Mouse (Mus musculus): ENCODE data around the gene Gm45015. TPM values are rescaled to one million over a fixed set of nuclear protein-coding genes. Genes with fewer than 3 reads are reported as not detected.
"Not testable (repeated sequence)": the region's sequence is repeated elsewhere in the genome, so short reads cannot be mapped to it uniquely, and the experiment has no call there.

Gm45015 gene
- polyA plus RNA-seq, 1 experiment from 2014 or later, result not detected

DNA sequence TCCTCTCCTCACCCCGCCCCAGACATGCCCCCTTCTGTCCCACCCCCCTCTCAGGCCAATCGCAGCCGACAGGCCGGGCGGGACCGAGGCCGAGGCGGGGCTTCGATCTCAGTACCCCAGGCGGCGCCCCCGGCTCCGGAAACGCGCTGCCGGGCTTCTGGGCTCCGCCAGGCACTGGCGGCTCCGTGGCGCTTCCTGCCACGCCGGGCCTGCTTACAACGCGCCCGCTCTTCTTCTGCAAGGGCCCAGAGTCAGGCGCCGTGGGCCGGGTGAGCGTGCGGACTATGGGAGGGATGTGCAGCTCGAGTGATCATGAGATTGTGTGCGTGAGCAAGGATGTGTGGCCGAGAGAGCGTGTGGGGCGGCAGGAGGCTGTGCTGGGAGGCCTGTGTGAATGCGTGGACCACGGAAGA lies 5.8 kb upstream of the Gm45015 start, which contains the start of gene Zfp275:
TSS of gene Zfp275 (plus strand) at position 139 of the 413 bp plus-strand sequence.
- WGBS, result 21% methylated on average over 37 of the region's 37 CpGs
- Histone ChIP-seq H3K9ac (replicated peaks; ENCODE audit: low read length) (peak within 1 kb of the TSS; percentile 70), H3K27me3 (ENCODE audit: control insufficient read depth, insufficient read depth, low read length) (no peaks in the 10 kb centered on the region), H3K4me2 (ENCODE audit: low read length) (peak within 1 kb of the TSS; percentile 60), H3K36me3 (ENCODE audit: control insufficient read depth, insufficient read depth, low read length) (no peaks in the 10 kb centered on the region), H3K27ac (replicated peaks; ENCODE audit: low read depth, low read length) (peak within 1 kb of the TSS; percentile 70), H3K9me3 (ENCODE audit: control insufficient read depth, low read length) (no peaks in the 10 kb centered on the region), H3K4me3 (replicated peaks; ENCODE audit: low read depth, low read length) (peak within 1 kb of the TSS; percentile 50), H3K4me1 (ENCODE audit: control insufficient read depth, insufficient read depth, low read length) (no peaks in the 10 kb centered on the region)
- ATAC-seq (ENCODE audit: low FRiP score, low TSS enrichment) (peak; percentile 89), DNase-seq (peak; percentile 85)

DNA sequence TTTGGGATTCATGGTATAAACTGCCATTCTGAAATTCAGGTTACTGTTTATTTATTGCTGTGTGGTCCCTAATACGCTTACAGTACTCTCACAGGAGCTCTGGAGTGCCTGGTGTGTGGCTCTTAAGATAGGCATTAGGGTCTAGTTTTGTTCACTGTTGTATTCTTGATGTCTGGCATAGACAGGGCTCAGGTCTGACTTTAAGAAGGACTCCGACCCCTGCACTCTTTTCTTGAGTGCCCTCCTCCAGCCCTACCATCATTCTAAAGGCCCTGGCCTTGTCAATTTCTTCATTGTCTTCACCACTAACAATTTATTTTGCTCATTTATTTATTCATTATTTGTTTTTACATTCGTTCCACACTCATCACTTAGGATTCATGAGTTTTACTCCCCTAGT lies 5.4 kb upstream of the Gm45015 start:
- WGBS, result 28% methylated on average over 3 of the region's 3 CpGs
- peak overlapping the region; percentile 50 for H3K4me3 ChIP-seq (replicated peaks; ENCODE audit: low read depth, low read length)
- peak overlapping the region; percentile 70; the same call in 1 of the 2 replicates for H3K9ac ChIP-seq (replicated peaks; ENCODE audit: low read length)
- H3K4me1 ChIP-seq (ENCODE audit: control insufficient read depth, insufficient read depth, low read length), result no peaks in the 10 kb centered on the region
- no peak for ATAC-seq (ENCODE audit: low FRiP score, low TSS enrichment)
- H3K4me2 ChIP-seq (ENCODE audit: low read length), result peak overlapping the region; percentile 60
- no peaks in the 10 kb centered on the region for H3K9me3 ChIP-seq (ENCODE audit: control insufficient read depth, low read length)
- H3K27me3 ChIP-seq (ENCODE audit: control insufficient read depth, insufficient read depth, low read length), result no peaks in the 10 kb centered on the region
- no peaks in the 10 kb centered on the region for H3K36me3 ChIP-seq (ENCODE audit: control insufficient read depth, insufficient read depth, low read length)
- peak; percentile 1 for DNase-seq
- peak overlapping the region; percentile 70; the same call in 1 of the 2 replicates for H3K27ac ChIP-seq (replicated peaks; ENCODE audit: low read depth, low read length)

- no peaks in the 10 kb centered on the region for H3K9me3 ChIP-seq (ENCODE audit: control insufficient read depth, low read length)
- 86% methylated on average over 1 of the region's 1 CpGs for WGBS
- H3K27ac ChIP-seq (replicated peaks; ENCODE audit: low read depth, low read length), result no peak overlapping the region
- H3K9ac ChIP-seq (replicated peaks; ENCODE audit: low read length), result no peak overlapping the region
- no peaks in the 10 kb centered on the region for H3K36me3 ChIP-seq (ENCODE audit: control insufficient read depth, insufficient read depth, low read length)
- no peaks in the 10 kb centered on the region for H3K27me3 ChIP-seq (ENCODE audit: control insufficient read depth, insufficient read depth, low read length)
- no peaks in the 10 kb centered on the region for H3K4me1 ChIP-seq (ENCODE audit: control insufficient read depth, insufficient read depth, low read length)
- no peak overlapping the region for H3K4me3 ChIP-seq (replicated peaks; ENCODE audit: low read depth, low read length)
- H3K4me2 ChIP-seq (ENCODE audit: low read length), result no peak overlapping the region
- DNase-seq (no peak), ATAC-seq (ENCODE audit: low FRiP score, low TSS enrichment) (no peak)
These were observed 4.8 kb upstream of the Gm45015 start for GRCm38 (mm10) chrX:73341473-73341872.

GRCm38 (mm10) chrX:73333548-73333947 lies 3.1 kb downstream of the Gm45015 start:
- H3K36me3 ChIP-seq (ENCODE audit: control insufficient read depth, insufficient read depth, low read length), result no peaks in the 10 kb centered on the region
- H3K9me3 ChIP-seq (ENCODE audit: control insufficient read depth, low read length), result no peaks in the 10 kb centered on the region
- no peaks in the 10 kb centered on the region for H3K4me1 ChIP-seq (ENCODE audit: control insufficient read depth, insufficient read depth, low read length)
- H3K4me3 ChIP-seq (replicated peaks; ENCODE audit: low read depth, low read length), result no peak overlapping the region
- H3K27me3 ChIP-seq (ENCODE audit: control insufficient read depth, insufficient read depth, low read length), result no peaks in the 10 kb centered on the region
- DNase-seq (no peak), ATAC-seq (ENCODE audit: low FRiP score, low TSS enrichment) (no peak)
- H3K9ac ChIP-seq (replicated peaks; ENCODE audit: low read length), result no peak overlapping the region
- no peak overlapping the region for H3K27ac ChIP-seq (replicated peaks; ENCODE audit: low read depth, low read length)
- no peak overlapping the region for H3K4me2 ChIP-seq (ENCODE audit: low read length)

GRCm38 (mm10) chrX:73327215-73327614 lies 9.4 kb downstream of the Gm45015 start:
- 78% methylated on average over 2 of the region's 2 CpGs for WGBS

DNA sequence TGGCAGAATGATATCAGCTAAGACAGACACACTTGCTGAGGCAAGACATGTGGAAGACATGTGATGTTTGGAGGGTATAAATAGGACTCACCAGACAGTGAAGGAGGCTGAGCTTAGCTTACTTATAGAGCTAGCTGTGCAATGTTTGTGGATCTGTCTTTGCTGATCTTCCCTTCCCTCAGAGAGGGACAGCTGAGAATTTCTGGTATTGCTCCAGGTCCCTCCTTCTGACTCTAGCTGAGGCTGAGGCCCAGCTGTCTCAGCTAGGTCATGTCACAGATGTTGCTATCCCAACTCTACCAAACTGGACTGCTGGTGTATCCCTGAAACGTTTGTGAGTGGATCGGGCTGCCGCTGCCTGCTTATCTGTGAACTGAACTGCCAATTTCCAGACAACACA lies 15.6 kb downstream of the Gm45015 start:
- H3K4me2 ChIP-seq (ENCODE audit: low read length), result no peak overlapping the region
- H3K9ac ChIP-seq (replicated peaks; ENCODE audit: low read length), result no peak overlapping the region
- H3K4me3 ChIP-seq (replicated peaks; ENCODE audit: low read depth, low read length), result no peak overlapping the region
- H3K9me3 ChIP-seq (ENCODE audit: control insufficient read depth, low read length), result no peaks in the 10 kb centered on the region
- no peaks in the 10 kb centered on the region for H3K4me1 ChIP-seq (ENCODE audit: control insufficient read depth, insufficient read depth, low read length)
- no peaks in the 10 kb centered on the region for H3K27me3 ChIP-seq (ENCODE audit: control insufficient read depth, insufficient read depth, low read length)
- no peak overlapping the region for H3K27ac ChIP-seq (replicated peaks; ENCODE audit: low read depth, low read length)
- DNase-seq (no peak), ATAC-seq (ENCODE audit: low FRiP score, low TSS enrichment) (no peak)
- 83% methylated on average over 3 of the region's 3 CpGs for WGBS
- no peaks in the 10 kb centered on the region for H3K36me3 ChIP-seq (ENCODE audit: control insufficient read depth, insufficient read depth, low read length)

More at GRCm38 (mm10) chrX:73327215-73327614, 9.4 kb downstream of the Gm45015 start:
- H3K4me2 ChIP-seq (ENCODE audit: low read length), result no peak overlapping the region
- no peaks in the 10 kb centered on the region for H3K36me3 ChIP-seq (ENCODE audit: control insufficient read depth, insufficient read depth, low read length)
- no peak overlapping the region for H3K9ac ChIP-seq (replicated peaks; ENCODE audit: low read length)
- H3K27me3 ChIP-seq (ENCODE audit: control insufficient read depth, insufficient read depth, low read length), result no peaks in the 10 kb centered on the region
- DNase-seq (no peak), ATAC-seq (ENCODE audit: low FRiP score, low TSS enrichment) (no peak)
- no peak overlapping the region for H3K27ac ChIP-seq (replicated peaks; ENCODE audit: low read depth, low read length)
- H3K4me1 ChIP-seq (ENCODE audit: control insufficient read depth, insufficient read depth, low read length), result no peaks in the 10 kb centered on the region
- no peaks in the 10 kb centered on the region for H3K9me3 ChIP-seq (ENCODE audit: control insufficient read depth, low read length)
- no peak overlapping the region for H3K4me3 ChIP-seq (replicated peaks; ENCODE audit: low read depth, low read length)

DNA sequence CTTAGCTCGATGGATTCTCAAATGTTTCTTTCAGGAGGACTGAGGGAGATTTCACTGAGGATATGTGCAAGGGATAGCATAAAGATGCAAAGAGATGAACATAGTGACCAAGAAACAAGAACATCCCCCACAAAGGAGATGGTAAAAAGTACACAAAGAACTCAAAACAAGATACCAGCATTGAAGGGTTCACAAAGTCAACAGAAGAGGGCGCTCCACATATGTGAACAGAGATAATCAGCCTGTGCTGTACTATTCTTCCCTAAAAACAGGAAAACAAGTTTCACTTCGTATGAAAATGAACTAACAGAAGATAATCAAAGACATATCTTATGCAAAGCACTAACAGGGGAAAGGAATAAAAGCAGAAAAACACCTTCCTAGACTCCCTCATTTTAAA lies 24.1 kb downstream of the Gm45015 start:
- Histone ChIP-seq H3K9me3 (ENCODE audit: control insufficient read depth, low read length) (no peaks in the 10 kb centered on the region), H3K4me3 (replicated peaks; ENCODE audit: low read depth, low read length) (no peak overlapping the region), H3K27ac (replicated peaks; ENCODE audit: low read depth, low read length) (no peak overlapping the region), H3K36me3 (ENCODE audit: control insufficient read depth, insufficient read depth, low read length) (no peaks in the 10 kb centered on the region), H3K4me1 (ENCODE audit: control insufficient read depth, insufficient read depth, low read length) (no peaks in the 10 kb centered on the region), H3K9ac (replicated peaks; ENCODE audit: low read length) (no peak overlapping the region), H3K27me3 (ENCODE audit: control insufficient read depth, insufficient read depth, low read length) (no peaks in the 10 kb centered on the region), H3K4me2 (ENCODE audit: low read length) (no peak overlapping the region)
- ATAC-seq (ENCODE audit: low FRiP score, low TSS enrichment), result no peak
- 44% methylated on average over 3 of the region's 3 CpGs for WGBS
- DNase-seq, result peak; percentile 67

- H3K9me3 ChIP-seq (ENCODE audit: control insufficient read depth, low read length); H3K27ac ChIP-seq (replicated peaks; ENCODE audit: low read depth, low read length); H3K4me3 ChIP-seq (replicated peaks; ENCODE audit: low read depth, low read length); H3K36me3 ChIP-seq (ENCODE audit: control insufficient read depth, insufficient read depth, low read length); H3K9ac ChIP-seq (replicated peaks; ENCODE audit: low read length); H3K4me1 ChIP-seq (ENCODE audit: control insufficient read depth, insufficient read depth, low read length); ATAC-seq (ENCODE audit: low FRiP score, low TSS enrichment); H3K4me2 ChIP-seq (ENCODE audit: low read length); H3K27me3 ChIP-seq (ENCODE audit: control insufficient read depth, insufficient read depth, low read length); DNase-seq: not testable (repeated sequence)
- 70% methylated on average over 8 of the region's 10 CpGs for WGBS
These were observed 40.9 kb downstream of the Gm45015 start for GRCm38 (mm10) chrX:73295745-73296144.

- WGBS, result 92% methylated on average over 15 of the region's 17 CpGs
- ATAC-seq (ENCODE audit: low FRiP score, low TSS enrichment); H3K4me3 ChIP-seq (replicated peaks; ENCODE audit: low read depth, low read length); H3K9me3 ChIP-seq (ENCODE audit: control insufficient read depth, low read length); DNase-seq; H3K36me3 ChIP-seq (ENCODE audit: control insufficient read depth, insufficient read depth, low read length); H3K27ac ChIP-seq (replicated peaks; ENCODE audit: low read depth, low read length); H3K4me1 ChIP-seq (ENCODE audit: control insufficient read depth, insufficient read depth, low read length); H3K27me3 ChIP-seq (ENCODE audit: control insufficient read depth, insufficient read depth, low read length); H3K4me2 ChIP-seq (ENCODE audit: low read length); H3K9ac ChIP-seq (replicated peaks; ENCODE audit: low read length): not testable (repeated sequence)
These were observed 43.8 kb downstream of the Gm45015 start, which contains the start of the genes Xlr5a and Xlr5c for GRCm38 (mm10) chrX:73292876-73293275. TSS of gene Xlr5a (minus strand) at chrX:73292976. TSS of gene Xlr5c (minus strand) at chrX:73292976.
